Mouse (Mus musculus) layer of hippocampus, postnatal 14 days (tissue): ENCODE data around the gene Lmx1b. TPM values are rescaled to one million over a fixed set of nuclear protein-coding genes. Genes with fewer than 3 reads are reported as not detected.

Source experiments
- DNase-seq, 2 experiments: peaks; one replicate each; pipeline ENCODE4 v3.0.0; 2021 to 2022; ENCODE audit warnings: low spot score in 2 of 2, mixed read lengths in 1 of 2
- total RNA-seq, 2 experiments: library from RNA; stranded (reverse); gene quantifications; 2 replicates each; pipeline ENCODE4 v1.2.3; 2021

The Lmx1b gene
- total RNA-seq, 2 experiments from 2014 or later: 0.17 to 0.28 TPM

DNA sequence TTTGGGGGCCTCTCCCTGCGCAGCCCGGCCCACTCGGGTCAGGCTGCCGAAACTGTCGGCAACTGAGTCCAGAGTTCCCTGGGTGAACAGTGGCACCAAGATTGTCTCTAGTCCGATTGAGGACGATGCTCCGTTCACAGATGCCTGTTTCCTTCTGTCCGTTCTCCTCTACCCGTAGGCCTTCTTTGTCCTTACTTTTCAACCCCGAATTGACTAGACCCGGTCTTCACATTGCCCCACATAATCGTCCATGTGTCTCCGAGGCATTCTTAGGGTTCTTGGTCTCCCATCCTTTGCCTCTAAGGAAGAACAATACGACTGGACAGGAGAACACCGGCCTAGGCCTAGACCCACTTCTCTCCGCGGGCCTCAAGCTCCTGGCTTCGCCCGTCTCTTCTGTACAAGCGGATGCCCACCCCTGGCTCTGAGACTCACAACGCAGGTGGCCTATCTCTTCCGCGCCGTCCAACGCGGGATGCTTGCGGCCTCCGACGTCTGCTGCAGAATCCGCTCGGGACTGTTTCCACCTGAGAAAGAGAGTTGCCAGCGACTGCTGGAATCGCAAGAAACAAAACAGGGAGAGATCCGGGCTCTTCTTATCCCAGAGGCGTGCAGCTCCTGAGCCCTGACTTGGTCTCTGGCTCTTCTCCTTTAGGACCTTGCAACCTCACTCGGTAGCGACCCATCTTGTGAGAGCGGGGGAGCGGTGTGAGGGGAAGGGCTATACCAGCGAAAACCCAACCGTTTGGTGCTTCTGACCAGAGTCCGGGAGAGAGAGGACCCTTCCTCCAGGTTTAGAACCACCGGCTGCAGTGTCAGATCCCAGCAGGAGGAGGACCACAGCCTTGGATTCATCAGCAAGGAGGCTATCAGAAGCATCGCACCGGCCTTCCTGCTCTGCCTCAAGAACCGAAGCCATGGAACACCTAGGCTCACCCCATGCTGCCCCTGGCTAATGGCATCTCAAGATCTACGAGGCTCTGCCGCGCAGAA is 3.7 kb upstream of the Lmx1b start:
- no peak for DNase-seq

GRCm38 (mm10) chr2:33642650-33643458 is 2.5 kb upstream of the Lmx1b start:
- peak; percentile 50 to 55 for DNase-seq

- no peak for DNase-seq
Observed at GRCm38 (mm10) chr2:33641859-33642571, 1.7 kb upstream of the Lmx1b start.

DNA sequence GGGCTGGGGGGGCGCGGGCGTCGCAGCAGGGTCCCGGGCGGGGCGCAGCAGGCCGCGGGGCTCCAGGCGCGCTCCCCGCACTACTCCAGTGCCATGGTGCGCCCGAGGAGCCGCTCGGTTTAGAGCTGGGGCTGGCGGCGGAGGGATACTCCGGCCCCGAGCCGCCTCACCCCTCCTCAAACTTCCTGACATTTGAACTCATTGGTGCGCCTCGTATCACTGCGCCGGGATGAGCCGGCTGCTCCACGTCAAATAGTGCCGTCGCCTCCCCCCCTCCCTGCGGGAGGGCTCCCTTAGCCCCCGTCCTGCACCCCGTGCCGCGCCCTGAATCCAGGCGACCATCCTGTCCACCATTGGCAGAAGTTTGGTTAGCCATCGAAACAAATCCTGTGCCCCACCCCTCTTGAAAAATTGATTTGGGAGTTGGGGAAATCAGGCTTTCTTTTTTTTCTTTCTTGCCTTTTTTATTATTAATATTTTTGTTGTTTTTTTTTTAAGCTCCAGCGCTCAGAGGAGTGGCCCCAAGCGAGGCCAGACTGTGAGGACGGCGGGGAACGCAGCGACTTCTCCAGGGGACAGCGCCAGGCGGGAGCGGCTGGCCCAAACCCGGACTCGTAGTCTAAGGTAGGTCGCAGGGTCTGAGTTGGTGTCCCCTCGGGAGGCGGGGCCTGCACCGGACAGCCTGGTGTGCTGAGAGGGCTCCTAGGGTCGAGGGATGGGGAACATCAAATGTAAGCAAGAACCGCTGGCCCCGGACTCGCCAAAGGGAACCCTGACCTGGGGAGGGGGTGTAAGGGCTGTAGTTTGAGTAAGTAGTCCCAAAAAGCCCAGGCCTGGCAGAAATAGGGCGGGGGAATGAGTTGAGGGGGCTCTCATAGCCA is 907 bp upstream of the Lmx1b start:
- no peak for DNase-seq

GRCm38 (mm10) chr2:33639301-33640170 is 775 bp downstream of the Lmx1b start:
- no peak for DNase-seq

DNA sequence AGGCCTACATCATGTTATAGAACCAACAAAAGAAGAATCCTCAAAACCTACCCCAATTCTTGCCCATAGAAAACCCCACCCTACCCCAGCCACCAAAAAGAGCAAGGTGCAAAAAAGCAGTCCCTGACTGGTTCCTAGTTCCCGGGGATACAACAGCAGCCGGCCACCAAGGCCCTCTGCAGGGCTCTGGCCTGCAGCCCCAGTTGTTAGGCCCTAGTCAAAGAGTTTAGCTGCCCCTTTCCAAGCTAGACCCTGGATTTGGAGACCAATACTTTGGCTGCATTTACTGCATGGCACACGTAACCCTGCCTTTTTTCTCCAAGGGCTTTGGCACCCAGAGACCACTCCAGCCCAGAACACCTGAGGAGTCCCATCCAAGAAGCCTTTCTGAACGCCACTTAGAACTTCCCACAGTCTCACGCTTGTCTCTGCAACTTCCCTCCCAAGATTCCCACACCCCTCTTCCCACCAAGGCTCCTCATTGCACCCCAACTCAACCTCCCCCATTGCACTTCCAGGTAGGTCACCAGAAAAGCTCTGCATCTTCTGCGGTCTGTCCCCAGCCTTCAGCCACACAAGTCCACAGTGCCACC is 2.1 kb downstream of the Lmx1b start:
- DNase-seq: no peak

DNA sequence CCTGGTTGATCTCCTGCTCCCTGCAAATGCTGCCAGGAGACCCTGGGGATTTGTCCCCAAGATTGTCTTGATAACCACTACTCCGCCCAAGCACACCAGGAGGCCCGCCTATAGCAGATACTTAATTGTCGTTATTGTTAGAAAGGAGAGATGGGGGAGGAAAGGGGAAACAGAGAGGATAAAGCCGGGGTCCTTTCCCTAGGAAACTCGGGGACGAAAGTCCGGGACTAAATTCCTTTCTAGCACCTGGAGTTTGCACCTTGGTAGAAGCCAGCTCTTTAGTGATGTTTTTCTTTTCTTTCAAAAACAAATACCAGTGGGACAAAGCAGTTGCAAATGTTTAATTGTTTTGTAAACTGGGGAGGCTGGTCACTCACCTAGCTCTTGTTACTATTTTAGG is 3.0 kb downstream of the Lmx1b start:
- DNase-seq: no peak

DNA sequence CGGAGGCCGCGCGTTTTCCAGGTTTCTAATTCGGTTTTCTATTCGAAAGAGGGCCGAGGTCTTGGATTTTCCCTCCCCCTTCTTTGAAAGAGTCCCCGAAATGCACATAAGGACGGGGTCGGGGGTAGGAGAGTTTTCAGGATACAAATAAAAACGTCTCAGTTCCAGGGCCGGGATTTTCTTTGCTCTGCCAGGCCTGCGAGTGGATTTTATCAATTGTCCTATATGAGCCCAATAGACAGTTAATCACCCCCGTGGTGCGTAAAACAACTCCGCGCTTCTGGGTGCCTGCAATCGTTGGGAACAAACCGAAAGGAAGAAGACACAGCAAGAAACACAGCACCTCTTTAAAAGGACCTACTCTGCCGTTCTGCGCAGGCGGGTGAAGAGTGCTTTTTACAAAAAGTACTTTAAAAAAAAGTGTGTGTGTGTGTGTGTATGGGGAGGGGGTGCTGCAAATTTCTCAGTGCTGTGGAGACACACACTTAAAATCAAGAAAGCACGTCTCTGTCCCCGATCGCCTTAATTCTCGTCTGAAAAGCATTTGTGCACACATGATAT is 3.6 kb downstream of the Lmx1b start:
- no peak for DNase-seq

- DNase-seq: no peak
Observed at GRCm38 (mm10) chr2:33636117-33636521, 4.2 kb downstream of the Lmx1b start.

- no peak for DNase-seq
Observed at GRCm38 (mm10) chr2:33635323-33636116, 4.8 kb downstream of the Lmx1b start.

DNA sequence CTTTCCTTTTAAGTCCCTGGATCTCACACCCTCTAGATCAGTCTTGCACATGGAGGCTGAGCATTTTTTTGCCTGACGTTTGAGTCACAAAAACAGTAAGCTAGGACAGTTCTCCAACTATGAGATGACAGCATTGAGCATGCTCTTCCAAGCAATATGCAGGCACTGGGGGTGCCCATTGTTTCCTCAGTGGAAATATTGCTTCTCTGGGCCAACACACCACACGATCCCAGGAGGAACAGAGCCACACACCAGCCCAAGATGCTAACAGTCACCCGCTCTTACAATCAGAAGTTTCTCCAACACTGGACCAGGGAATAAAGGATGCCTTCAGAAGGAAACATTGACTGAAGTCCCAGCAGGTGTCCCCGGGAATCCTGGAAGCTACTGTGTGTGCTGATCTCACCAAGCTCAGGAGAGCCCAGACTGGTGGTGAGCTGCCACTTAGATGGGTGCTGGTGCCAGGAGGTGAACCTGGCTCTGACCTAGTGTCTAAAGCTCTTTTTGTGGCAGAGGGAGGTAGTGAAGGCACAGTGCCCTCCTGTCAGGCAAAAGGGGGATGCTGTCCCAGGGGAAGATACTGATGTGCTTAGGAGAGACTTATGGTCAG is 5.7 kb downstream of the Lmx1b start:
- no peak for DNase-seq

DNA sequence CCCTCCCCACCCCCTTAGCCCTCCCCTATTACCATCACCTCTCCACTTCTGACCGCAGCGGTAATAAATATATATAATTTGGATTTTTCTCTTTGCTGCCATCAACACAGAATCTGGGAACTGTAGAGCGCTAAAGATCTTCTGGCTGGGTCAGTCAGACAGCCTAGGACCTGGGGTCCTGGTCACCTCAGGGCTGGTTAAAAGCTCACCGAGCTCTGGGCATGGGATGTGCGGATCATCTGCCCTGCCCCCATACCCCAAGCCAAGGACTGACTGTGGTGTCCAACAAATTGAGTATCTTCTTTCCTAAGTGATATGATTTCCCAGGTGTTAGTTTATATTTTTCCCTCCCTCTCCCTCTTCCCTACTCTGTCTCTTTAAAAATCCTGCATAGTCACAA is 6.4 kb downstream of the Lmx1b start:
- DNase-seq: no peak

- DNase-seq: no peak
Observed at GRCm38 (mm10) chr2:33633237-33633636, 7.1 kb downstream of the Lmx1b start.

- DNase-seq: no peak
Observed at GRCm38 (mm10) chr2:33632551-33633059, 7.7 kb downstream of the Lmx1b start.

DNA sequence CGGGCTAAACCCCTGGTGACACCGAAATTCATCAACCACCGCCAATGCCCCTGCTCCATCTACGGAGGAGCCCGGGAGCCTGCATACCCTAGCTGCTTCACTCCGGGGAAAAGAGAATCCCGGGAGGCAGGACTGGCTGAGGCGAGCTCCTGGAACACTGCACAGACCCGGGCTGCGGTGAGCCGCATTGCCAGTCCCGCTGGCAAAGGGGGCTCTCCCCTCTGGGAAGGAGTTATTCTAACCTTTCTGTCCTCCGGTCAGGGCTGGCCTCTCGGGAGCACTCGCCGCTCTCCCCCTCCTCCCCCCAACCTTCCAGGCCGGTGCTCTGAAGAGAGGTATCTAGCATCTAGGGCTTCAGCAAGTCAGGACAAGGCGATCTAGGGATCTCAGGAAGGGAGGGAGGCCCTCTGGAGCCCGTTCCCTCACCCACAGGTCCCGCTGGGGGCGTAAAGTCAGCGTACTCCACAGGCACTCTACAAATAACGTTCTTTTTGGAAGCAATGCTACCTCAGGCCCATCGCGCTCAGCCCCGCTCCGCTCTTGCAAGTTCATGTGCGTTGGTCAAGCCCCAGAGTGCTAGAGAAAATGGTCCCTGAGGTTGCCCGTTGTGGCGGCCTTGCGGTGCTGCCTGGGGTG is 8.5 kb downstream of the Lmx1b start:
- DNase-seq: no peak

- DNase-seq: no peak
Observed at GRCm38 (mm10) chr2:33631022-33631707, 9.1 kb downstream of the Lmx1b start.
